Mouse (Mus musculus) thymus, adult 2 months (tissue): ENCODE data around the gene Cyp4v3.

Source experiments
- CTCF ChIP-seq: fragments of 200-500 bp; IDR thresholded peaks from 2 replicates; pipeline ENCODE4 v1.5.1; 2012; ENCODE audit warnings: mild to moderate bottlenecking, control low read depth, low read length, moderate library complexity, borderline replicate concordance; ENCODE audit not compliant: control insufficient read depth, poor library complexity, insufficient read depth; ENCODE audit errors: extremely low read depth
- POLR2A ChIP-seq: fragments of 200-500 bp; IDR thresholded peaks from 2 replicates; pipeline ENCODE4 v1.6.1; 2012; ENCODE audit warnings: mild to moderate bottlenecking, low read length, control low read depth, moderate library complexity; ENCODE audit not compliant: control insufficient read depth, poor library complexity, insufficient read depth; ENCODE audit errors: extremely low read depth

GRCm38 (mm10) chr8:45305479-45305878 is 27.5 kb downstream of the Cyp4v3 start:
- no peak for TF ChIP-seq POLR2A
- no peak for TF ChIP-seq CTCF
